Mouse (Mus musculus) embryonic facial prominence, embryonic 13.5 days (tissue): ENCODE measurements around the gene Vmn1r149. TPM values are rescaled to one million over a fixed set of nuclear protein-coding genes. Genes with fewer than 3 reads are reported as not detected.
"Not testable (repeated sequence)": the region's sequence is repeated elsewhere in the genome, so short reads cannot be mapped to it uniquely, and the experiment has no call there.

Experiments
- ATAC-seq: fragments of 200-750 bp; cut with Nextera tagmentation; 2 replicates; pipeline ENCODE4 v1.8.0; 2017; ENCODE audit warnings: low read depth; ENCODE audit not compliant: insufficient number of reproducible peaks, insufficient read depth, low FRiP score, low TSS enrichment
- H3K27ac ChIP-seq: fragments of 300-500 bp; sonication (generic); 2 replicates; pipeline ENCODE4 v1.5.1; 2015; ENCODE audit warnings: moderate library complexity, mild to moderate bottlenecking, inconsistent platforms
- H3K27me3 ChIP-seq: fragments of 300-500 bp; sonication (generic); 2 replicates; pipeline ENCODE4 v1.6.1; 2015; ENCODE audit warnings: mild to moderate bottlenecking, inconsistent platforms
- H3K36me3 ChIP-seq: fragments of 300-500 bp; sonication (generic); 2 replicates; pipeline ENCODE4 v1.6.1; 2015; ENCODE audit warnings: mild to moderate bottlenecking, inconsistent platforms
- H3K4me1 ChIP-seq: fragments of 300-500 bp; sonication (generic); 2 replicates; pipeline ENCODE4 v1.6.1; 2015; ENCODE audit warnings: inconsistent platforms
- H3K4me2 ChIP-seq: fragments of 300-500 bp; sonication (generic); 2 replicates; pipeline ENCODE4 v1.6.1; 2015; ENCODE audit warnings: moderate library complexity, mild to moderate bottlenecking, inconsistent platforms
- H3K4me3 ChIP-seq: fragments of 300-500 bp; sonication (generic); 2 replicates; pipeline ENCODE4 v1.5.1; 2015; ENCODE audit warnings: mild to moderate bottlenecking, inconsistent platforms
- H3K9ac ChIP-seq: fragments of 300-500 bp; sonication (generic); 2 replicates; pipeline ENCODE4 v1.6.1; 2015; ENCODE audit warnings: mild to moderate bottlenecking, inconsistent platforms
- H3K9me3 ChIP-seq: fragments of 300-500 bp; sonication (generic); 2 replicates; pipeline ENCODE4 v1.6.1; 2016; ENCODE audit warnings: inconsistent platforms
- WGBS: fragments of 180-500 bp; shearing (Covaris S2); methylation state at CpG from one replicate; pipeline ENCODE4 v1.1.7; 2015; ENCODE audit warnings: mixed read lengths; 5-methylcytosine and 5-hydroxymethylcytosine counted together
- polyA plus RNA-seq: library from polyadenylated mRNA; unstranded; fragments of >200 nt; fragmentation: Nextera tagmentation; extraction: Ambion mirVana; gene quantifications from 2 replicates; pipeline ENCODE4 v1.2.1, GENCODE M21; 2015

Gene Vmn1r149
- not detected in 2 replicates for polyA plus RNA-seq

- H3K27me3 ChIP-seq, H3K36me3 ChIP-seq, H3K9me3 ChIP-seq, H3K9ac ChIP-seq, H3K4me1 ChIP-seq, H3K27ac ChIP-seq, ATAC-seq, H3K4me3 ChIP-seq, H3K4me2 ChIP-seq: not testable (repeated sequence)
- no CpG with 5 or more reads among the region's 2 CpGs for WGBS
These were observed at the start of gene Vmn1r149 for GRCm38 (mm10) chr7:22438129-22438528. Vmn1r149 (minus strand) TSS chr7:22438229.

- H3K4me1 ChIP-seq, H3K9me3 ChIP-seq, H3K27me3 ChIP-seq, H3K27ac ChIP-seq, H3K4me2 ChIP-seq, H3K36me3 ChIP-seq, H3K4me3 ChIP-seq, H3K9ac ChIP-seq, ATAC-seq: not testable (repeated sequence)
- no CpG with 5 or more reads among the region's 5 CpGs for WGBS
These were observed 25.9 kb upstream of the Vmn1r149 start, which contains the start of gene Gm10665 for GRCm38 (mm10) chr7:22463975-22464374. Gm10665 (minus strand) TSS chr7:22464075.

GRCm38 (mm10) chr7:22413283-22413682 is 24.7 kb downstream of the Vmn1r149 start, which contains the start of gene Vmn1r148:
Vmn1r148 (plus strand) TSS chr7:22413583.
- not testable (repeated sequence) for H3K27ac ChIP-seq, H3K27me3 ChIP-seq, H3K36me3 ChIP-seq, H3K4me1 ChIP-seq, H3K4me2 ChIP-seq, H3K4me3 ChIP-seq, H3K9ac ChIP-seq, H3K9me3 ChIP-seq, ATAC-seq
- WGBS = no CpG with 5 or more reads among the region's 3 CpGs

Other genes with a start within 250 kb of the Vmn1r149 start
- not detected in 2 replicates for gene Vmn1r143, start 248.9 kb downstream of the Vmn1r149 start, polyA plus RNA-seq
- gene Gm8653, start 237.0 kb downstream of the Vmn1r149 start, polyA plus RNA-seq = not detected in 2 replicates
- gene Gm8453, start 208.7 kb downstream of the Vmn1r149 start, polyA plus RNA-seq = not detected in 2 replicates
- gene Gm4187, start 108.5 kb downstream of the Vmn1r149 start, polyA plus RNA-seq = not detected in 2 replicates
- not detected in 2 replicates for gene Gm8660, start 67.2 kb downstream of the Vmn1r149 start, polyA plus RNA-seq
- not detected in 2 replicates for gene Vmn1r148, start 24.6 kb downstream of the Vmn1r149 start, polyA plus RNA-seq
- not detected in 2 replicates for gene Gm10665, start 25.8 kb upstream of the Vmn1r149 start, polyA plus RNA-seq
- not detected in 2 replicates for gene Vmn1r151, start 61.4 kb upstream of the Vmn1r149 start, polyA plus RNA-seq
- gene Vmn1r152, start 84.7 kb upstream of the Vmn1r149 start, polyA plus RNA-seq = not detected in 2 replicates
- not detected in 2 replicates for gene Gm8677, start 96.7 kb upstream of the Vmn1r149 start, polyA plus RNA-seq
- not detected in 2 replicates for gene Gm4201, start 127.1 kb upstream of the Vmn1r149 start, polyA plus RNA-seq
- not detected in 2 replicates for gene Gm4565, start 149.9 kb upstream of the Vmn1r149 start, polyA plus RNA-seq
- gene Vmn1r155, start 219.8 kb upstream of the Vmn1r149 start, polyA plus RNA-seq = not detected in 2 replicates